Mouse (Mus musculus) heart, postnatal 0 days (tissue): ENCODE measurements at regions not wholly inside any gene's neighbourhood (a gene's known extent, or its start where the extent isn't known, plus 50 kb on each side); places are given as distances from the start of the nearest gene placed in this dataset.

Experiments
- ATAC-seq: fragments of 200-750 bp; cut with Nextera tagmentation; 2 replicates; pipeline ENCODE4 v1.8.0; 2017; ENCODE audit warnings: low read depth, moderate number of reproducible peaks, moderate library complexity; ENCODE audit not compliant: insufficient read depth
- DNase-seq: peaks from one replicate; pipeline ENCODE4 v3.0.0-alpha.2; 2016; ENCODE audit warnings: low spot score
- H3K27ac ChIP-seq: fragments of 300-500 bp; sonication (generic); 2 replicates; pipeline ENCODE4 v1.5.1; 2014; ENCODE audit warnings: low read depth, mild to moderate bottlenecking
- H3K27me3 ChIP-seq: fragments of 300-500 bp; sonication (generic); 2 replicates; pipeline ENCODE4 v1.6.1; 2014; ENCODE audit warnings: low read length, mixed read lengths; ENCODE audit not compliant: control insufficient read depth, insufficient read depth
- H3K36me3 ChIP-seq: fragments of 300-500 bp; sonication (generic); replicated peaks from 2 replicates; pipeline ENCODE4 v1.6.1; 2014; ENCODE audit warnings: low read length, mixed read lengths; ENCODE audit not compliant: control insufficient read depth, insufficient read depth
- H3K4me1 ChIP-seq: fragments of 300-500 bp; sonication (generic); 2 replicates; pipeline ENCODE4 v1.6.1; 2014; ENCODE audit warnings: antibody characterized with exemption; ENCODE audit not compliant: control insufficient read depth, insufficient read depth
- H3K4me2 ChIP-seq: fragments of 300-500 bp; sonication (generic); 2 replicates; pipeline ENCODE4 v1.6.1; 2014; ENCODE audit warnings: low read depth, mild to moderate bottlenecking, low read length, moderate library complexity
- H3K4me3 ChIP-seq: fragments of 300-500 bp; sonication (generic); 2 replicates; pipeline ENCODE4 v1.5.1; 2014; ENCODE audit warnings: low read depth, low read length
- H3K9ac ChIP-seq: fragments of 300-500 bp; sonication (generic); replicated peaks from 2 replicates; pipeline ENCODE4 v1.6.1; 2014; ENCODE audit warnings: low read depth, low read length, mixed read lengths
- H3K9me3 ChIP-seq: fragments of 300-500 bp; sonication (generic); replicated peaks from 2 replicates; pipeline ENCODE4 v1.6.1; 2016; ENCODE audit warnings: low read length; ENCODE audit not compliant: control insufficient read depth
- CTCF ChIP-seq: IDR thresholded peaks from 2 replicates; pipeline ENCODE4 v1.5.1; 2016; ENCODE audit warnings: antibody characterized with exemption, control low read depth, low read depth
- EP300 ChIP-seq: IDR thresholded peaks from 2 replicates; pipeline ENCODE4 v1.6.1; 2016; ENCODE audit warnings: antibody characterized with exemption, low read depth
- WGBS: fragments of 180-500 bp; shearing (Covaris S2); extraction: QIAGEN DNeasy Blood & Tissue Kit; methylation state at CpG from one replicate; pipeline ENCODE4 v1.1.7; 2014; 5-methylcytosine and 5-hydroxymethylcytosine counted together

- no peak overlapping the region for H3K4me3 ChIP-seq
- H3K27me3 ChIP-seq: no peaks in the 10 kb centered on the region
- H3K9me3 ChIP-seq: no peaks in the 10 kb centered on the region
- H3K9ac ChIP-seq: no peak overlapping the region
- H3K4me2 ChIP-seq: no peak overlapping the region
- no peak overlapping the region for H3K27ac ChIP-seq
- DNase-seq: no peak
- H3K36me3 ChIP-seq: no peaks in the 10 kb centered on the region
- TF ChIP-seq CTCF (no peak), EP300 (no peak)
- WGBS: 59% methylated on average over 3 of the region's 3 CpGs
- no peaks in the 10 kb centered on the region for H3K4me1 ChIP-seq
- no peak for ATAC-seq
Observed at GRCm38 (mm10) chr5:64526521-64526920, 276.7 kb upstream of the Klf3 start.

GRCm38 (mm10) chr5:64527962-64528361 lies 275.2 kb upstream of the Klf3 start:
- DNase-seq (no peak), ATAC-seq (no peak)
- Histone ChIP-seq H3K27ac (no peak overlapping the region), H3K9me3 (no peaks in the 10 kb centered on the region), H3K4me2 (no peak overlapping the region), H3K4me1 (no peaks in the 10 kb centered on the region), H3K4me3 (no peak overlapping the region), H3K36me3 (no peaks in the 10 kb centered on the region), H3K27me3 (no peaks in the 10 kb centered on the region), H3K9ac (no peak overlapping the region)
- TF ChIP-seq CTCF (no peak), EP300 (no peak)
- 53% methylated on average over 3 of the region's 3 CpGs for WGBS

- H3K36me3 ChIP-seq: no peaks in the 10 kb centered on the region
- no peaks in the 10 kb centered on the region for H3K27me3 ChIP-seq
- 63% methylated on average over 4 of the region's 4 CpGs for WGBS
- H3K4me1 ChIP-seq: no peaks in the 10 kb centered on the region
- H3K9me3 ChIP-seq: no peaks in the 10 kb centered on the region
- DNase-seq: no peak
- TF ChIP-seq CTCF: no peak
- H3K27ac ChIP-seq: no peak overlapping the region
- H3K4me3 ChIP-seq: no peak overlapping the region
- ATAC-seq: no peak
- H3K9ac ChIP-seq: no peak overlapping the region
- H3K4me2 ChIP-seq: no peak overlapping the region
Observed at GRCm38 (mm10) chr5:64534371-64534770, 268.8 kb upstream of the Klf3 start.

GRCm38 (mm10) chr5:64534947-64535346 lies 268.2 kb upstream of the Klf3 start:
- no peak overlapping the region for H3K9ac ChIP-seq
- no peak for ATAC-seq
- no peak for DNase-seq

GRCm38 (mm10) chr5:64535546-64535945 lies 267.6 kb upstream of the Klf3 start:
- no peaks in the 10 kb centered on the region for H3K9me3 ChIP-seq
- H3K4me1 ChIP-seq: no peaks in the 10 kb centered on the region
- WGBS: 82% methylated on average over 4 of the region's 4 CpGs
- TF ChIP-seq CTCF (no peak), EP300 (no peak)
- H3K27ac ChIP-seq: no peak overlapping the region
- no peak overlapping the region for H3K9ac ChIP-seq
- no peaks in the 10 kb centered on the region for H3K27me3 ChIP-seq
- H3K4me2 ChIP-seq: no peak overlapping the region
- DNase-seq: no peak
- no peak overlapping the region for H3K4me3 ChIP-seq
- no peak for ATAC-seq
- H3K36me3 ChIP-seq: no peaks in the 10 kb centered on the region

More at GRCm38 (mm10) chr5:64534947-64535346, 268.2 kb upstream of the Klf3 start:
- Histone ChIP-seq H3K27ac (no peak overlapping the region), H3K9me3 (no peaks in the 10 kb centered on the region), H3K4me1 (no peaks in the 10 kb centered on the region), H3K27me3 (no peaks in the 10 kb centered on the region), H3K36me3 (no peaks in the 10 kb centered on the region), H3K4me3 (no peak overlapping the region), H3K4me2 (no peak overlapping the region)
- TF ChIP-seq EP300: no peak
- TF ChIP-seq CTCF: no peak
- WGBS: 90% methylated on average over 6 of the region's 6 CpGs

- DNase-seq: no peak
- TF ChIP-seq EP300 (no peak), CTCF (no peak)
- WGBS: 47% methylated on average over 20 of the region's 20 CpGs
Observed at GRCm38 (mm10) chr5:64536393-64537112, 266.6 kb upstream of the Klf3 start.

More at GRCm38 (mm10) chr5:64536393-64537112, 266.6 kb upstream of the Klf3 start:
- no peak overlapping the region for H3K4me3 ChIP-seq
- ATAC-seq: peak; percentile 47
- no peak overlapping the region for H3K27ac ChIP-seq
- H3K36me3 ChIP-seq: no peaks in the 10 kb centered on the region
- no peak overlapping the region for H3K9ac ChIP-seq
- no peaks in the 10 kb centered on the region for H3K27me3 ChIP-seq
- no peaks in the 10 kb centered on the region for H3K4me1 ChIP-seq
- no peak overlapping the region for H3K4me2 ChIP-seq
- no peaks in the 10 kb centered on the region for H3K9me3 ChIP-seq
